Mouse (Mus musculus) left cerebral cortex, postnatal 4 days (tissue): ENCODE data around the gene Sypl. TPM values are rescaled to one million over a fixed set of nuclear protein-coding genes. Genes with fewer than 3 reads are reported as not detected.
A peak's percentile ranks its signal among the peaks of the same experiment; 100 is the strongest.

Source experiments
- DNase-seq: peaks from one replicate; pipeline ENCODE4 v3.0.0-alpha.2; 2022
- intact Hi-C: fragments of 180-260 bp; cut with DNase I; formaldehyde crosslinking; loops from one replicate; pipeline ENCODE4 v1.15.1; 2025
- total RNA-seq, 2 experiments: library from RNA; stranded (reverse); gene quantifications; 2 replicates each; pipeline ENCODE4 v1.2.3; 2021

The Sypl gene
- total RNA-seq, 2 experiments from 2014 or later, result 32.2 TPM

DNA sequence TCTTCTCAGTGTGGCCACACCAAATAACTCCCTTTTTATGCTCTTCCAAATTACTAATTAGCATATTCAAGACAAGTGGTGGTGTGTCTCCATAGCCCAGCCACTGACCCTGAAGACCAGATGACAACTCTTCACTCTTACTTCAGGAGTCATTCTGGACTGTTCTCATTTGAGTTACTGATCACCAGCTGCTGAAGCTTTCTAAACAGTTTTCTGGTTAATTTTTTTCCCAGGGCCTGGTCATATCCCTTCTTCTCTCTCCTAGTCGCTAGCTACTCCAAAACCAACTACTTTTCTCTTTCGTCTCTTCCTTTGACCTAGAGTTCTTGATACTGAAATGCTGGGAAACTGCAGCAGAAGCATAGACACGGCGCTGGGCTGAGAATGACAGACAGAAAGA lies 12.6 kb upstream of the Sypl start:
- intact Hi-C loops, result no loop called here
- DNase-seq, result no peak

DNA sequence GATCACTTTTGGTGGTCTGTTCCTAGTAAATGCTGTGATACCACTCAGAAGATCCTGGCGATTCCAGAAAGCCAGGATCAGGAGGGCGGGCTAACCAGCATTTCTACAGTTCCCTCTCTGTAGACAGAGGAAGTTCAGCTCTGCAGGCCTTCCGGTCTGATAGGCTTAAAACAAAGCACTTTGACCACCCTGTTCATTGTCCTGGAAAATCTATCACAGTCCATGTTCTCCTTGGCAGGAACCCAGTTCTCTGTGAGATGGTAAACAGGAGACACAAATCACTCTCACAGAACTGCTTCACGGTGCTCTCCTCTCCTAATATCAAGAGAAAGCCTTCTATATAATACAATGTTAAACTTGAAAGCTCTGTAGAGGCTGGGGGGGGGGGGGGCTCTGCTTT lies 10.3 kb upstream of the Sypl start:
- intact Hi-C loops, result no loop called here
- no peak for DNase-seq

DNA sequence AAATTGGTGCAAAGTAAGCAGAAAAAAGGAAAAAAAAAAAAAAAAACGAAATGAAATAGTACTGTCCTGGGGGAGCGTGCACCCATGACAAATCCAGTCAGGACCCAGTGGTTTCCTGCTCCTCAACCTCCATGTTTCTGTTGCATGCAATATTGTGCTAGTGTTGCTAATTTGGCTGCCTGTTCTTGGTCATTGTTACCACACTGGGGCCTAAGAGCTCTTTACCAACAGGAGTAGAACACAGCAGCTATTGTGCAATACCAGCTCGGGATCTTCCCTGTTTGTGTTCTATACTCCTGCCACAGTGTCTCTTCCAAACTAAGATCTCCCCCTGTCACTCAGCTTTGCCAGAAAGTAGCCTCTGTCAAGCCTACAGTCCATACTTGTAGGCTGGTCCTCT lies 9.7 kb upstream of the Sypl start:
- no peak for DNase-seq
- intact Hi-C loops, result no loop called here

DNA sequence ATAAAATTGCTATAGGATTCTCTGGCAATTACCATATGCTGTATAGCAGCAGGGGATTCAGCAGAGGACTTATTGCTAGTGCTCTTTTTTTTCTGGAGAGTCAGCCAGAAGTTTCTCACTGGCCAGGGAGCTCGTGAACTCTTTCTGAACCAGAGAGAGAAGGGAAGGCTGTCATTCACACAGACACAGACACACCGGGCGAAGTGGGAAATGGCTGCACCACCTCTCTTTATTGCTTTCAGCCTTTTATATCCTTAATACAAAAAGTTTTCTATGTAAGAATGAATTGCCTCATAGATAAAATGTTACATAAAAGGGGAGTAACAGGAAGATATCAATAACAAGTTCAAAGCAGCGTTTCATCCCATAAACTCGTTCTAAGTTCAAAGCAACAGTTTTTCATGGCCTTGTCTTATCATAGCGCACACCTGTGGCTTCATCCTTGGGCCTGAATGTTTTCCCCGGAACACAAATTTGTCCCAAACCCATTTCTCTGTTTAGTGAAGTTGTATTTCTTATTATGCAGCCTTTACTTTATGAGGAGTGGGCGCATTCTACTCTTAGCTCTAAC lies 8.7 kb upstream of the Sypl start:
- intact Hi-C loops, result no loop called here

DNA sequence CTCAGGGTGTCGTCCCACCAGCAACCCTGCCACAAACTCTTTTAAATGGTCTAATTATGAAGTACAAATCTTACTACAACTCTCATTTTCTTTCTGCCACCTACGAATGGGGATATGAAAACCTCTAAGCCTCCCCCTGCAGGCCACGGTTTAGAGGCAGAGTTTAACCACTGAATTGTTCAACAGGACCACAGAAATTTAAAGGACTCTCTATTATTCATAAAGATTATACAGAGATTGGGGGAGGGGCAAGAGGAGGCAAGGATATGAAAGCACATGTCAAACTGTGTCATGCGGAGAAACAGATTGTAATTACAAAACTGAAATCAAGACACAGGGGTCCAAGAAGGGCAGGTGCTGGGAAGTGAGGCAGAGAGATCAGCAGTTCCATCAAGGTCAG lies 7.3 kb upstream of the Sypl start:
- no peak for DNase-seq
- intact Hi-C loops, result no loop called here

More for the DNA sequence above, 8.7 kb upstream of the Sypl start:
- DNase-seq, result no peak

DNA sequence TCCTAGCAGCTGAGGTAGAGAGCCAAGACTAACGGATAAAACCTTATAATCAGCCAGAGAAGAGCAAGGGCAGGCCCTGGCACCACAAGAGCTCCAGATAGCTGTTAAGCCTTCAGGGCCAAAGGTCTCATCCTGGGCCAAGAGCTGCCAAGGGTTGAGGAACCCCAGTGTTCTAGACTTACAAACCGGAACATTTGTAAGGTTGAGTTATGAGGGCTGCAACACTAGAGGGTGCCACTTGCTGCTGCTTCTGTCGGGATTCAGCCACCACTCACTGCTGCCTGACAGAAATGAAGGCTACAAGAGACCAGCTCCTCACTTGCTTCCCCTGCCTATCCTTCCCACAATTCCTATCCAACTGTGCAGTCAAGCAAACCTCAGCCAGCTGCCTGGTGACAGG lies 1.3 kb upstream of the Sypl start:
- peak; percentile 33 for DNase-seq
- intact Hi-C loops, result no loop called here

DNA sequence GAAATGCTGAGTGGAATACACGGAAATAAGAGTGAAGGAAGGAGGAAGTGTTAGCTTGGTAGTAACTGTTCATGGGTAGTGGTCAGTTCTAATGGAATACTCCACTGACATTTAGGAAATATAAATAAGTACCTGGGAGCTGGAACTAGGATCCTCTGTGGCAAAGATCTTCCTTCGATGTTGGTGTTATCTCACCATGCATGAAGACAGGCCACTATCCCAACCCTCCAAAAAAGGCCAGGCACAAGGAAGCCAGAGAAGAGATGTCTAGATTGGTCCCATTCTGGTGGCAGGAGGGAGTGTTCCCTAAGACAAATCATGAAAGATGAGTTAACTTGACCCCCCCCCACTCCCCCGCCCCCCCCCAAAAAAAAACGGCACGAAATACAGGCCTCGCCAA lies 625 bp upstream of the Sypl start:
- intact Hi-C loops, result no loop called here
- DNase-seq, result no peak

DNA sequence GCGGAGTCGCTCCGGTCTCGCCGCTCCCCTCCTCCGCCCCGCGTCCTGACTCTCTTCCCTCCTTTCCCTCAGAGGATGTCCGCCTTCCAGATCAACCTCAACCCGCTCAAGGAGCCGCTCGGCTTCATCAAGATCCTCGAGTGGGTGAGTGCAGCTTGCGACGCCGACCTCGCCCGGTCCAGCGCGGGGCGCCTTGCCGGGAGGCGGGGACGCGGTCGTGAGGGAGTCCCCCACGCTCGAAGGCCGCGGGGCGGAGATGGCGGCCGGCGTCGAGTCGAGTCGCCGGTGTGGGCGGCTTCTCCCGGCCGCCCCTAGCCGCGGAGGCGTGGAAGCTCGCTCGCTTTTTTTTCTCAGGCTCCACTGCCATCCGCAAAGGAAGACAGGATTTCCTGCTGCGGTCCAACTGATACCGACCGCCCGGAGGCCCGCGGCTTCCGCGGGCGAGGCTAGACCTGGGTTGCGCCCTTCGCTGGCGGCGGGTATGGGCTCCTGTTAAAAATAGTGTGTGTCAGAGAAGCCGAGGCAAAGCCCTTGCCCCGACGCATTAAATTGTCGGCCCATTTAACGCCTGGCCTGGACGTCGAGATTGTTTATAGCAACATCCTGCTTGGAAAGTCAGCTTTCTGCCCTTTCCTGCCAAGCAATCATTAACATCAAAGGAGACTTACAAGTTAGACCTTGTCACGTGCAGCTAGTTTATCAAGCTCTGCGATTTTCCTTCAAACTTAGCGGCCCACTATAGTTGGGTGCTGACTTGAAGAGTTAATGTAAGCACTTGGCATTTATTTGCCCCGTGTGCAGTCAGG lies 728 bp downstream of the Sypl start:
- intact Hi-C loops, result no loop called here
- no peak for DNase-seq

DNA sequence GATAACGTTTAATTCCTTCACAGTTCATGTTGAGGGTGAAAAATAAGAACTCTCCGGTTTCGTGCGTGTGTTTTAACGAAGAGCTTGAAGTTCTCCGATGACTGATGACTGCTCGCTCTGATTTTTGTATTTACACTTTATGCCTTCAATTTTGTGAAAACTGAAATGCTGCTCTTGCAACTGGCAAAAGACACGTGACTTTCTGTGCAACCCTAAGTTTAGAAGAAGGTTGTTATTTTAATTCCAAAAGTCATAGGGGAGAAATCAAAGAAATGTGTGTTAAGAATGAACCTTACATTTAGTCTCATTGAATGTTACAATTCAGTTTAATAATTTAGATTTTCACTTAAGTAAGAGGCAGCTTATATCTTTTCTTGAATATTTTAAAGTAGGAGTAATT lies 1.3 kb downstream of the Sypl start:
- intact Hi-C loops, result no loop called here
- no peak for DNase-seq

DNA sequence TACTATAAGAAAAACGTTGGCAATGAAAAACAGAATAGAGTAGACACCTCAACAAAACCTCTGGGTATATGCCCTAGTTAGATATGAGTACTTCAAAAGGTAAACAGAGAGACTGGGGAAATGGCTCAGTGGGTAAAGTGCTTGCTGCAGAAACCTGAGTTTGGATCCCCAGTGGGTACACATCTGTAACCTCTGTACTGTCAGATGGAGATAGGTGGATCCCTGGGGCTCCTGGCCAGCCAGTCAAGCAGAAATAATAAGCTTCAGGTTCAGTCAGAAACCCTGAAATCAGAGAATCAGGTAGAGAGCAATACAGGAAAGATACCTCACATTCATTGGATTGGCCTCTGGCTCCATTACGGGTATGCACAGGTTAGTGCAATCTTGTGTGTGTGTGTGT lies 3.5 kb downstream of the Sypl start:
- intact Hi-C loops, result no loop called here
- no peak for DNase-seq

DNA sequence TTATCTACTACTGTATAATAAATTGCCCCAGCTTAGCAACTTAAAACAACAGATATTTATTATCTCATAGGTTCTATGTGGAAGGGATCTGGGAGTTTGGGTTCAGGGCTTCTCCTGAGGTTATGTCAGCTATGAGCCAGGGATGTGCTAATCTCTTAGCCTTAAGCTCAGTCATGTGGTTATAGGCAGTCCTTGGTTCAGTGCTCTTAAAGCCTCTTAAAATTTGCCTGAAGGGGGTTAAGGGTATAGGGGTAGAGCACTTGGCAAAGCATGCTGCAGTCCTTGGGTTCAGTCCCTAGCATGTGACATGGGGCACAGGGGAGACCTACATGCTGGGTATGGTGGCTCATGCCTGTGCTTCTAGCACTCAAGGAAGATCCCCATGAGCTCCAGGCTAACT lies 8.4 kb downstream of the Sypl start:
- intact Hi-C loops, result no loop called here

DNA sequence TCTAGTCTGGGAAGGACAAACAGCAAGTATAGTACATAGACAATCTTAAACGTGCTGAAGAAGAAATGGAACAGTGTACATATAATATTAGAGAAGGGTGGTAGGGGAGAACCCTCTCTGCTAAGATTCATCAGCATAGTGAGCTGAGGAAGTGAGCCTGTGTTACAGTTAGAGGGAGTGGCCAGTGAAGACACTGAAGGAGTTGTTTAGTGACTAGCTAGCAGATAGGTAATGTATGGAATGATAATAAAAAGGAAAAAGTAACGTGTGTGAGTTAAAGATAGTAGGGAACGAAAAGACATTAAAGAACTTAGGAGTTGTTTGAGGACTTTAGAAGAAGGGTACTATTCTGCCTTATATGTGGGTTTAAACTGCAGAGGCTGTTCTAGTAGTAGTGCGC lies 10.2 kb downstream of the Sypl start:
- no peak for DNase-seq
- intact Hi-C loops, result no loop called here

More for the DNA sequence above, 8.4 kb downstream of the Sypl start:
- DNase-seq, result no peak

DNA sequence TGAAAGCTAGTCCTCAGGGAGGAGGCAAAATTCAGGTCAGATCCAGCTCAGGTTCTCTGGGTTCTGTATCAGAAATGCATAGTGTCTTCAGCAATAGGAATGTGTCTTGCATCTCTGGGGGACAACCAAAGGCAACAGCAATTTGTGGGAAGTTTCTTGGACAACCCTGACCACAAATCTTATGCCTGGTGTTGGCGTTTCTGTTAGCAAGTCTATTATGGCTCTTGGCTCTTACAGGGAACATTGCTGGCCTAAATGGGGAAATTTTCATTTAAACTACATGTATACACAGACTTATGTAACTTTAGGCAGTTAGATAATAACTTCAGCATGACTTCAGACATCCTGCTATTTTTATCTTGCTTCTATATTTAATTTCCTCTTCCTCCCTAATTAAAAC lies 18.6 kb downstream of the Sypl start:
- intact Hi-C loops, result no loop called here
- DNase-seq, result no peak

DNA sequence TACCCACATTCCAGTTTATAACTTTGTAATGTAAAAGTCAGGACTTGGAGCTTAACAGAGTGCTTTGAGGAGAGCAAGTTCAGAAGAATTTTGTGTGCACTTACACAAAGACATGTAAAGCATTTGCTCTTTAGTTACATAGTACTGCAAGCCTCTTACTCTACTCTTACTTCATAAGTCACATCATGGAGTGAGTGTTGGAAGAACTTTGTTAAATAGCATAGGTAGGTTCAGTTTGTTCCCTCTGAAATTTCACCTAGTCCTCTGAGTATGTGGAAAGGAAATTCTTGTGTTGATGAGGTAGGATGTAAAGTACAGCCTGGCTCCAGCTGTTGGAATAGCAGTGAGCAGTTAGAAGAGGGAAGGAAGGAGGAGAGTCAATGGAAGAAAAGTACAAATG lies 21.2 kb downstream of the Sypl start:
- DNase-seq, result no peak
- intact Hi-C loops, result no loop called here

DNA sequence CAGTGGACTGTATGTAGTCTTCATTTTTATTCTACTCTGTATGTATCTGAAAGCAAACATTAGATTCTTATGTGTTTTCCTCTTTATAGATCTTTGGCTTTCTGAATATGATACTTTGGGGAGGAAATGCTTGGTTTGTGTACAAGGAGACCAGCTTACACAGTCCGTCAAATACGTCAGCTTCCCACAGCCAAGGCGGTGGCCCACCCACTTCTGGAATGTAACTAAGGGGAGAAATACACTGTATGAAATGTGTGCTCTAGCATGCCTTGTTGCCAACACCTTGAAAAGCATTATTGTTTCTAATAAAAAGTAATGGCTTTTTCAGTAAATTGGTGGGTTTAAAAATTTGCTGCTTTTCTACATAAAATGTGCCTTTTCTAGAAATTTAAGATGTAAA lies 21.8 kb downstream of the Sypl start:
- intact Hi-C loops, result no loop called here
- DNase-seq, result no peak

DNA sequence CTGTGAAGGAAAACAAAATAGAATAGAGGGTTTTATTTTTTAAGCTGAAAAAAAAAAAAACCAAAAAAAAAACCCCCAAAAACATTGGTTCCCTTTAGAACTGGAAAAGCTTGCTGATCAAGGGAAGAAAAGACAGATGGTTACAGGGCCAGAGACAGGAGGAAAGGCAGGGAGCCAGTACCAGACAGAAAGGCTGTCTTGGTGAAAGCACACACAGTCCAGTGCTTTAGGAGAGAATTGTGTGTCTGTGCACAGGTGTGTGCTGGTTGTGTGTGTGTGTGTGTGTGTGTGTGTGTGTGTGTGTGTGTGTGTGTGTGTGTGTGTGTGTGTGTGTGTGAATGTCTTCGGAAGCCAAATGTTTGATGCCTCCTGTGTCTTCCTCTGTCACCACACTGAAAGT lies 28.9 kb downstream of the Sypl start:
- intact Hi-C loops, result no loop called here
- DNase-seq, result no peak

DNA sequence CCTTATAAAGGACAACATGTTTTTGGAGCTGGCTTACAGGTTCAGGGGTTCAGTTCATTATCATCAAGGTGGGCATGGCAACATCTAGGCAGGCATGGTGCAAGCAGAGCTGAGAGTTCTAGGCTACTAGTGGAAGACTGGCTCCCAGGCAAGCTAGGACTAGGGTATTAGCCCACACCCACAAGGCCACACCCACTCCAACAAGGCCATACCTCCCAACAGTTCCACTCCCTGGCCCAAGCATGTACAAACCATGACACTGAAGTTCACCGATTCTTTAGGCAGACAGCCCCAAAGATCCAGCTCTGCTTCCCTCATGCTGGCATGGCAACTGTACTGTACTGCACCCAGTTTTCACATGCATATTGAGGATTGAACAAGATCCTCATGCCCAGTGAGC lies 29.4 kb downstream of the Sypl start:
- intact Hi-C loops, result no loop called here

DNA sequence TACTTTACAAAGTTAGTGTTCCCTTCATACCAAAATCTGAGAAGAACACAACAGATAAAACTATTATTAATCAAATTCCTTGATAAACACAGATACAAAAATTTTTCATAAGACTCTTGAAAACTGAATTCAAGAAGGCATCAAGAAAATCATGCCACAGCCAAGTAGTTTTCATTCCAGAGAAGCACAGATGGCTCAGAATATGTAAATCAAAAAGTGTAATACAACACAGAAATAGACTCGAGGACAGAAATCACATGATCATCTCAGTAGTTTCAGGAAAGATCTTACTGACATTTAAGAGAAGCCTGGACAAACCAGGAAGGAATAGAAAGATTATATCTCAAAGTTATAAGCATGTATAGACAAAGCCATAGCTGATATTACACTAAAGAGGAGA lies 32.6 kb downstream of the Sypl start:
- intact Hi-C loops, result no loop called here
- DNase-seq, result no peak

More for the DNA sequence above, 29.4 kb downstream of the Sypl start:
- no peak for DNase-seq

DNA sequence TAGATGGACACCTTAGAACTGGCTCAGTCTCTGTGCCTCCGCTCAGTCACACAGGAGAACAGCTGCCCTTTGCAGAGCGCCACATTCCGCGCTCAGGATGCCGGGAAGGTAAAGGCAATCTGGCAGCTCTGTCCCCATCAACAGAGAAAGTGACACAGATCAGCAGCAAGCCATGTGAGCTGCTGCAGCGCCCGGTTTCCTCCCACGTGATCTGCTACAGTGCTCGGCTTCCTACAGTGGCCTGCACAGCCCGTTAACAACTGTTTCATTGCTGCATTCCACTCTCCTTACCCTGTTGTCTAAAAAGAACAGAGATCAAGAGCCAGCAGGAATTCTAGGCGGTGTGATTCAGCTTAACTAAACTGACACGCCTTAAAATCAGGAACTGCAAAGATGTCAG lies 36.0 kb downstream of the Sypl start:
- intact Hi-C loops, result no loop called here
- no peak for DNase-seq

DNA sequence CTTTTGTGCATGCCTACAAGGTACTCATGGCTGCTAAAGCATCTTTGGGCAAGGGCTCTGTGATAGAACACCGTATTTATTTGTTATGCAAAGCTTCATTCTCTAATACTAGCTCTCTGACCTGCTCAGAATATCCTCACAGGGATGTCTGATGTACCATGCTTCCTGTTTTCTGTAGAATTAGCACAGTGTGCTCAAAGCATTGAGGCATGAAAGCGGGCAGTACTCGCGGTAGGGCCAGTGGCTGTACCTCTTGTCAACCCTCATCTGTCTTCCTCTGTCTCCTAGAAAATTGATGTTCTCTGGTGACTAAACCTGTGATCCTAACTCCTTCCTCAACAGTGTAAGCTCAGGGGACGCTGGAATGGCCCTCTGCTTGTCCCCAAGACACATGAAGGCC lies 40.4 kb downstream of the Sypl start:
- no peak for DNase-seq
- intact Hi-C loops, result no loop called here

DNA sequence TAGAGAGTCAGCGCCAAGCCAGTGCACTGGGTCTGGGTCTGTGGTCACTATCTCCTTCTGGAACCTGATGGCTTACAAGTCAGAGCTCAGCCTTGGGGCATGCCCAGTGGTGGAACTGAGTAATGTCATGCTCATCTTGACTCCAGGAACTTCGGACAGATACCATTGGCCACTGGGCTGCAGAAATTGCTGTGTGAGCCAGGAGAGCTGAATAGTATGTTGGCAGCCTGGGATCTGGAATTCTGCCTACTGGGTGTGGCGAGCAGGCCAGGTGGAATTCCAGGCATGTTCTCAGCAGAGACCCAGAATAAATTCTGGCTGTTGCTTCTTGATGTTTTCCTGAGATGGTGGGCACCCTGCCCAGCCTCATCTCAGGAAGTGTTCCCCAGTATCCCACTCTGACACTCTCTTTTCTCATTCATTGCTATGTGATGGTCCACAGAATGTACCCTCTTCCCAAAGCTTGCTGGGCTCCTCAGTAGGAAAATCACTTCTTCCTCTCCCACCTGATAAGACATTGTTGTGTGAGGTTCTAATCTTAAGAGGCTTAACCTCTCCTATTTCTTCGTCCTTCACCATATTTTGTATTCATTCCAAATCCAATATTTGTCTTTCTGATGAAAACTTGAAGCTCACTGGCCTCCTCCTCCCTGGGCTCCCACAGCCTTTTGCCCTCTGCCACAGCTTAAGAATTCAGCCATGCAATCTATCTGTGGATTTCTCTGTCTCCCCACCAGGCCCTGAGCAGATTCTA lies 41.6 kb downstream of the Sypl start:
- no peak for DNase-seq
- intact Hi-C loops, result no loop called here

DNA sequence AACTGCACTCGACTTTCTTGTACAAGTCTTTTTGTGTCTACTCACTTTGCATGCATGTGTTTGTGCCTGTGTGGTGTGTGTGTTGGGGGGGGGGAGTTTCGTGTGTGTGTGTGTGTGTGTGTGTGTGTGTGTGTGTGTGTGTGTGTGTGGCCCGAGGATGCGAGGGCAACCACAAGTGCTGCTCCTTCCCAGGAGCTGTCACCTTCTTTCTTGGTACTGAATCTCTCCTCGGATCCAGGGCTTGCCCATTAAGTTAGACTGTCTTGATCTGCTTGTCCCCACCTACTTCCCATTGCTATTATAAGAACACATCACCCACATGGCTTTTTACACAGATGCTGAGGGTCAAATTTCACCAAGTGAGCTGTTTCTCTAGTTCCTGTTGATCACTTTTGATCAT lies 45.1 kb downstream of the Sypl start:
- no peak for DNase-seq

More for the DNA sequence above, 45.1 kb downstream of the Sypl start:
- intact Hi-C loops, result no loop called here
